Mouse (Mus musculus): Measurements from ENCODE around the gene Tcf20. TPM values are rescaled to one million over a fixed set of nuclear protein-coding genes. Genes with fewer than 3 reads are reported as not detected.

Tcf20 gene
- total and polyA plus RNA-seq, 3 experiments, result 27.0 to 47.2 (median 29.0) TPM

- TF ChIP-seq MEF2A (IDR thresholded peaks at IDR 0.05; ENCODE audit: borderline replicate concordance, low read depth, low read length) (no peak), HCFC1 (IDR thresholded peaks at IDR 0.05; ENCODE audit: low read depth, low read length) (no peak), NELFE (IDR thresholded peaks at IDR 0.05; ENCODE audit: low read depth, low read length) (no peak), JUND (conservative IDR thresholded peaks at IDR 0.05; ENCODE audit: low read depth, low read length) (no peak), ZC3H11A (IDR thresholded peaks at IDR 0.05; ENCODE audit: low read depth, low read length) (no peak), GABPA (IDR thresholded peaks at IDR 0.05; ENCODE audit: insufficient replicate concordance, low read depth, low read length) (no peak), PAX5 (IDR thresholded peaks at IDR 0.05; ENCODE audit: low read length) (no peak)
- in situ Hi-C loops (cut with MboI; ENCODE audit: low pct_ligation_motif_present, low pct_unique_long_range_greater_than_20kb, low sequenced_read_pairs) (no loop called here), dilution Hi-C loops (cut with MboI; ENCODE audit: extremely low pct_ligation_motif_present, extremely low pct_unique_long_range_greater_than_20kb, low sequenced_read_pairs) (no loop called here)
- no peaks in the 10 kb centered on the region for H3K9me3 ChIP-seq (replicated peaks; ENCODE audit: low read length)
- no peak overlapping the region for H3K27ac ChIP-seq (ENCODE audit: insufficient read depth, low read depth)
- peaks cover 4 to 59% of the 10 kb centered on the region in 2 experiments; a peak in 3 of 4 replicates for H3K4me1 ChIP-seq (ENCODE audit: control insufficient read depth in 1 of 2, insufficient read depth in 2 of 2)
- H3K27me3 ChIP-seq (replicated peaks), result peaks cover 2% of the 10 kb centered on the region
- H3K4me3 ChIP-seq (replicated peaks in 1 of 3; ENCODE audit: low read depth in 2 of 3, low read length in 2 of 3, poor library complexity in 1 of 3), result no peak overlapping the region
- no peak overlapping the region for H3K4me2 ChIP-seq (ENCODE audit: insufficient read depth, low read depth, poor library complexity, severe bottlenecking)
- no peak overlapping the region for H3K9ac ChIP-seq (ENCODE audit: insufficient read depth, low read depth)
- H3K36me3 ChIP-seq (replicated peaks in 1 of 2; ENCODE audit: control insufficient read depth in 1 of 2, insufficient read depth in 1 of 2, low read length in 1 of 2), result no peaks in the 10 kb centered on the region
- no peaks in the 10 kb centered on the region for H3K79me2 ChIP-seq (replicated peaks; ENCODE audit: control insufficient read depth, extremely low read depth, insufficient read depth, poor library complexity, severe bottlenecking)
- no peak for DNase-seq (ENCODE audit: extremely low read depth)
Observed at GRCm38 (mm10) chr15:82984097-82984496, 3.6 kb downstream of the Tcf20 start.

- in situ Hi-C loops (cut with MboI; ENCODE audit: low pct_ligation_motif_present, low pct_unique_long_range_greater_than_20kb, low sequenced_read_pairs) (no loop called here), dilution Hi-C loops (cut with MboI; ENCODE audit: extremely low pct_ligation_motif_present, extremely low pct_unique_long_range_greater_than_20kb, low sequenced_read_pairs) (no loop called here)
Observed at GRCm38 (mm10) chr15:82983416-82984026, 4.2 kb downstream of the Tcf20 start.

More at GRCm38 (mm10) chr15:82983416-82984026, 4.2 kb downstream of the Tcf20 start:
- Histone ChIP-seq H3K27me3 (replicated peaks) (peaks cover 2% of the 10 kb centered on the region), H3K4me3 (replicated peaks in 1 of 3; ENCODE audit: low read depth in 2 of 3, low read length in 2 of 3, poor library complexity in 1 of 3) (no peak overlapping the region), H3K9ac (ENCODE audit: insufficient read depth, low read depth) (no peak overlapping the region), H3K4me2 (ENCODE audit: insufficient read depth, low read depth, poor library complexity, severe bottlenecking) (no peak overlapping the region), H3K27ac (ENCODE audit: insufficient read depth, low read depth) (no peak overlapping the region), H3K9me3 (replicated peaks; ENCODE audit: low read length) (no peaks in the 10 kb centered on the region), H3K4me1 (ENCODE audit: control insufficient read depth in 1 of 2, insufficient read depth in 2 of 2) (peaks cover 3 to 62% of the 10 kb centered on the region in 2 experiments; a peak in 3 of 4 replicates), H3K79me2 (replicated peaks; ENCODE audit: control insufficient read depth, extremely low read depth, insufficient read depth, poor library complexity, severe bottlenecking) (no peaks in the 10 kb centered on the region), H3K36me3 (replicated peaks in 1 of 2; ENCODE audit: control insufficient read depth in 1 of 2, insufficient read depth in 1 of 2, low read length in 1 of 2) (no peaks in the 10 kb centered on the region)
- TF ChIP-seq EP300 (IDR thresholded peaks at IDR 0.05; ENCODE audit: low read length), result no peak
- no peak for TF ChIP-seq NELFE (IDR thresholded peaks at IDR 0.05; ENCODE audit: low read depth, low read length)
- TF ChIP-seq HCFC1 (IDR thresholded peaks at IDR 0.05; ENCODE audit: low read depth, low read length), result no peak
- no peak for TF ChIP-seq ETS1 (conservative IDR thresholded peaks at IDR 0.05; ENCODE audit: low read depth, low read length)
- TF ChIP-seq NRF1 (IDR thresholded peaks at IDR 0.05; ENCODE audit: low read depth, low read length), result no peak
- TF ChIP-seq USF2 (conservative IDR thresholded peaks at IDR 0.05; ENCODE audit: low read depth, low read length), result no peak
- no peak for TF ChIP-seq BHLHE40 (IDR thresholded peaks at IDR 0.05; ENCODE audit: low read depth, low read length)
- TF ChIP-seq JUND (conservative IDR thresholded peaks at IDR 0.05; ENCODE audit: low read depth, low read length), result no peak
- TF ChIP-seq POLR2AphosphoS2 (IDR thresholded peaks at IDR 0.05; ENCODE audit: low read depth, low read length), result no peak
- TF ChIP-seq MAFK (IDR thresholded peaks at IDR 0.05; ENCODE audit: insufficient replicate concordance, low read length), result no peak
- no peak for TF ChIP-seq PAX5 (IDR thresholded peaks at IDR 0.05; ENCODE audit: low read length)
- TF ChIP-seq MEF2A (IDR thresholded peaks at IDR 0.05; ENCODE audit: borderline replicate concordance, low read depth, low read length), result no peak
- no peak for TF ChIP-seq ZKSCAN1 (IDR thresholded peaks at IDR 0.05; ENCODE audit: borderline replicate concordance, low read depth, low read length)
- no peak for TF ChIP-seq JUN (IDR thresholded peaks at IDR 0.05; ENCODE audit: insufficient read depth, low read depth, low read length)
- no peak for TF ChIP-seq ZNF384 (IDR thresholded peaks at IDR 0.05; ENCODE audit: low read depth, low read length)
- TF ChIP-seq SMC3 (IDR thresholded peaks at IDR 0.05; ENCODE audit: low read depth, low read length), result no peak
- no peak for DNase-seq (ENCODE audit: extremely low read depth)

All from CH12.LX (cell line).